Mouse (Mus musculus): Measurements from ENCODE around the gene Lman1l.

The Lman1l gene

DNA sequence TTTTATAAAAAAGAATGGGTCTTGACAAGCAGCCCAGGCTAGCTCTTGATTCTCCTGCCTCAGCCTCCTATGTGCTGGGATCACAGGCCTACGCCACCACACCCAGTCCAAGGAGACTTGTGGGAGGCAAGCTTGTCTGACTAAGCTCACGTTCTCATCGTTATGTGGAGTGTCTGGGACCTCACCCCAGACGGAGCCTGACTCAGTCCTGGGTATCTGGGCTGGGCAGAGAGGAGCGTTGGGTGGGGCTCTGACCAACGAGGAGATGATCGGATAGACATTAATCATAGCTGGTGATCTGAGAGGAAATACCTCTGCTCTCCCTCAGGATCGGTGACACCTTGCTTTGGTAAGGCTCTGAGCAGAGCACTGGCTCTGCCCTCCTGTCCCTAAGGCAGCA lies 1.7 kb downstream of the Lman1l start:
- no peak for DNase-seq (ENCODE audit: low spot score in 2 of 2)

DNA sequence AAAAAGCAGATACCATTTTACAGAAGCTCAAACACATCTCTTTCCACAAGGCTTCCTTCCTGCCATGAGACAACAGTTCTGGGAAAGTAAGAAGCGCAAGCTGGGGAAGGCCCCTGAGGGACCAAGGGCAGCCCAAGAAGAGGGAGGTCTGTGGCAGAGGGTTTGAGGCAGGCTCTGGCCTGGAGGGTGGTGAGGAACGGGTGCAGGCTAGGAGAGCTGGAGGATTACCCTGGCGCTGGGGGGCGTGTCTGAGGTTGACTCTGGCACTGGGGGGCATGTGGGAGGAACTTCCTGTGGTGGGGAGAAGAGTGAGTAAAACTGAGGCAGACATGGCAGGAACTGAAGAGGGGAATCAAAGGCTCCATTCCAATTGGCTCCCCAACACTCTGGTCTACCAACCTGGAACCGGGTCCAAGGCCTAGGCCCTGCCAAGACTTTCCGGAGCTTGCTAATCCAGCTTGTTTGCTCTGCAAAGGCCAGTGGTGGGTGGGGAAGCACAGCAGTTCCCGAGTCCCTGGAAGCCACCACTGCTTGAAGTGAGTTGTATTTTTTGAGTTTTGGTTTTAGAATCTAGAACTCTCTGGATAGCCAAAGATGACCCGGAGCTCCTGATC lies 2.9 kb downstream of the Lman1l start:
- DNase-seq (ENCODE audit: low spot score in 2 of 2) = no peak

DNA sequence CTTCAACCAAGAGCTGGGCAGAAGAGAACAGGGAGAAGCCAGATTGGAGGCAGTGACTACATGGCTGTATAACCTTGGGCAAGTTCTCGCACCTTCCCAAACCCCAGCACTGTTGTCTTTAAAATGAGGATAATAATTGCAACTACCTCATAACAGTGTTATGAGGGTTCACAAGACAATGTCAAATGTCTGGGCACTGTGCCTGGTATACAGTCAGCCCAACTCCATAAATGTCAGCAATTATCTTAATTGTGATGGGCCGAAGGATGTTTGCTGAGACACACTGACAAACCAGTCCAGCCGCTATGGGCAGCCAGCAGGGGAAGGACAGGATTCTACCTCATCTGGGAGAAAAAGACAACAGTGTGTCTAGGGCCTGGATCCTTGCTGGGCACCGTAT lies 5.8 kb downstream of the Lman1l start:
- DNase-seq (ENCODE audit: low spot score in 2 of 2) = no peak

DNA sequence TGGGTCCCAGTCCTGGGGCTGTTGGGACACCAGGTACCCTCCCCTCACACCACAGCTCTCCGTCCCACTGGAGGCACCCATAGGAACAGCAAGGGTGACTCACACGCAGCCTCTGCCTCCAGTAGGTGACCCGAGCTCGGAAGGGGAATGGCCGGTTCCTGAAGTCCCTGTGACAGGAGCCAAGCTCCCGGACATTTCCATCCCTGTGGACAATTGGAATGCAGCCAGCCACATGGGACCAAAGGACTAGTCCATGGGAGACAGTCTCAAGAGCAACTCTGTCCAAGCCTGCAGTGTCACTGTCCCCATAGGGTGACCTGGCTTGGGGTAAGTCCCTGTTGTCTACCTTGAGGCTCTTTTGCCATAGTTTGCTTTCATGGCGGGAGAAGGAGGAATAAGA lies 6.6 kb downstream of the Lman1l start:
- DNase-seq (ENCODE audit: low spot score in 2 of 2) = no peak

DNA sequence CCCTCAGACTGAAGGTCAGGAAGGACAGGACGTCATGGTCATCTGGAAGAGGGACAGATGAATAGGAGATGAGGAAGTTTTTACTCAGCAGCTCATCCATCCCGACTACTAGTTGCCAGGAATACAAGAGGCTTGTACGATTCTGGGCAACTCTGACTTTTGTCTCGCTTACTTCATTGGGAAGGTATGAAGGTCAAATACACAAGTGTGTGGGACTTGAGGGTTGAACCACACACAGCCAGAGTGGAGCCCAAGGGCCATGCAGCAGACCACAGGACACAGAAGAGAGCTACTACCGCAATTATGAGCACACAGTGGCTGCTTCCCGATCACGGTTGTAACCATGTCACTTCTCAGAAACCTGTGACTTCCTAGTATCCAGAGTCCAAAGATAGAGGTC lies 8.0 kb downstream of the Lman1l start:
- DNase-seq (ENCODE audit: low spot score in 2 of 2) = no peak

DNA sequence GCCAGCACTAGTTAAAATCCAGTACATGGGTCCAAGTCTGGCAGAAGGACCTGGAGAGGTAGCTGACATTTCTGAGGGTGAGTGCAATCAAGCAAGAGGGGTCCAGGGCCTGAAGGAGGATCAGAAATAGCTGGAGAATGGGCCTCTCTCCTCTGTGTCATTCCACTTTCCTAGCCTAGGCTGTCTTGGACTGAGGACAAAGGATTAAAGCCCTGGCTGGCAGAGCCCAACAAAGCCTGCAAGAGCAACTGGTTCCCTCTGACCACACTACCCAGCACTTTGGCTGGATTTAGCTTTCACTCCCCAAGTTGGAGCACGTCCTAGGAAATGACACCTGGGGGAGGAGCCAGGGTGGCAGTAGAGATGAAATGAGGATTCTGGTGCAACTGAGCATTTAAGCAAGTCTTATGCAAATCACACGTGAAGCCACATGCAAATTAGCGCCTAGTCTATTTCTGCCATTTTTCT lies 10.2 kb downstream of the Lman1l start:
- no peak for DNase-seq (ENCODE audit: low spot score in 2 of 2)

DNA sequence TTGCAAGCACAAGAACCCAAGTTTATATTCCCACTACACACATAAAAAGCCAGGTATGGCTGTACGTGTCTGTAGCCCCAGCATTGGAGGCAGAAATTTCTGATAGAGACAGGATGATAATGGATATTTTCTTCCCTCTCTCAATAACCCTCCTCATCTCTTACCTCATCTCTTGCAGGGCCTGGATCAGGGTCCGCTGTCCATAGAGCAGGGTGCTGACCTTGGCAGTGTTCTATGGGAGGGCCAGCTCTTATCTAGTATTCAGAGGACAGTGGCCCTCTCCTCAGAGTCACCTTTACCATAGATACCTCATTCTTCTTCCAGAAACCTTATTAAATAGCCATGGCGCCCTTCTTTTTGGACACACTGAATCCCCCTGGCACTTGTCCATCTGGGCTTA lies 10.8 kb downstream of the Lman1l start:
- no peak for DNase-seq (ENCODE audit: low spot score in 2 of 2)

DNA sequence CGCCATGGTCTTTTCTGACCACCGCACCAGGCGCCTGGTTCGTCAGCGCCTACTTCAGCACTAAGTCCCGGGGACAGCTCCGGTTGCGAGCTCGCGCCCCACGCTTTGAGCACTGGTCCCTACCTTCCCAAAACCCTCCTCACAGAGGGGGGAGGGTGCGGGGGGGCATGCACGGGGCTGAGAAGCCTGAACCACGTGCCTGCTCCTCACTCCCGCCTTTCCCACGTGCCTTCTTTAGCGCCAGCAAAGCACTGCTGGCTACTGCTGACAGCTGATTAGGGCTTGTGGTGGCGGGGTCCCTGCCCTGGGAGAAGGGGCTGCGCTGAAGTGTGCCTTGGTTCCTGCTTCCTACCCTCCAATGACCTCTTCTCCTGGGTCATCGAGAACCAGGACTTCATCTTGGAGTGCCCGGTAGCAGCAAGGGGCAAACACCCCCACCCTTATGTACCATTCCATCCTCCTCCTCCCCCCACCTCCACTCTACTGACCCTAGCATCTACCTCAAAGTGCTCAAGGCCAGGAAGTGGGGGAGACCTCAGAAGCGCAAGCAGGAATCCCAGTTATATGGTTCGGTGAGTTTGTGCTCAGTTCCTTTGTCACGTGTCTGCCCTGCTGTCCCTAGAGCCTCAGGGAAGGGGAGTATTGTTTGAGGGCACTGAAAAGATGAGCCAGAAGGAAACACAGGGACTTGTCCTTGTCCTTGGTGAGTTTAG lies 14.3 kb downstream of the Lman1l start, which contains the start of gene Cplx3:
Gene Cplx3, minus strand, starts transcription at position 143 of the 713 bp plus-strand sequence.
- DNase-seq (ENCODE audit: low spot score in 2 of 2) = no peak

DNA sequence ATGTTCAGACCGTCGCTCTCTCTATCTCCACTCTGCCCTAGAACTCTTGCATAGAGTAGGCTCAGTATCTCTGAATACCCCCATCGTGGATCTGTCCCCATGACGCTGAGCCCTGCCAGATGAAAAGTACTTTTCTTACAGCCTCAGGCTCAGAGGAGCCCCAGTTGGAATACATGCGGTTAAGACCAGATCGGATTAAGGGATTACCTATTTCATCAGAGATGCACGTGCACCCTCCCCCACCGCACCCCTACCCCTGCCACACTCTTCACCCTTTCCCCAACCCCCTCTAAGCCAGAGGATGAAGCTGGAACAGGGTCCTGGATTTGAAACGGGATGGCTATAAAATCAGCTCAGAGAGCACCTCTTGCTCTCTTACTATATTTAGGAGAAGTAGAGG lies 15.1 kb downstream of the Lman1l start:
- DNase-seq (ENCODE audit: low spot score in 2 of 2) = no peak

DNA sequence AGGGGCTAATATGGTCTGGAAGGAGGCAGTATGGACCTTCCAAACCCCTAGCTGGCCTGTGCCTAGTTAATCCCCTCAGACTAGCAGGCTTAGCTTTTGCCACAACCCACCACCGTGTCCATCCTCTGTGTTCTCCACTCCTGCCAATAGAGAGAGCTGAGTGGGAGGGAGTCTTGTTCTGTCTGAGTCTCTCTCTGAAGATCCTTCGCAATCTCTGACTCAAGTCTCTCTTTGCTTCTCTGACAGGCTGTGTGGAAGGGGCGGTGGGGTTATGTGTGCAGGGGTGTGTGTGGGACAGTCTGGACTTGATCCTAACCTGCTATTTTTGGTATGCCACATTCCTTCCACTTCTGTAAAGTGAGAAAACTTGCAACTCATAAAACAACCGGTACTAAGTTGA lies 15.7 kb downstream of the Lman1l start:
- DNase-seq (ENCODE audit: low spot score in 2 of 2) = no peak

DNA sequence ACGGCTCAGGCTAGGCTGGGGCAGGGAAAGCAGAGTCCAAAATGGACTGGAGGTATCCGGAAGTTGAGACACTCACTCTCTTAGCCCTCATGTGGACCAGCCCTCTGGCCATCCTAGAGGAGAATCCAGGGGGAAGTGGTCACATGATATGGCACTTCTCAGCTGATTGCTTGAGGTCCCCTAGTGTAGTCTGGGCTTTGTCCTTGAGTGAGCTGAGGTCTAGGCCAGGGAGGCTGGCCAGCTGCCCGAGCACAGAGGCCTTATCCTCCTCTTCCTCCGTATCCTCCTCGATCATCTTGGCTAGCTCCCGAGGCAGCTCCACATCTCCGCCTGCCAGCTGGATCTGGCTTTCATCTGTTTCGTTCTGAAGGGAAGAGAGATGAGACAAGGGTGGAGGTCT lies 18.5 kb downstream of the Lman1l start:
- no peak for DNase-seq (ENCODE audit: low spot score in 2 of 2)

DNA sequence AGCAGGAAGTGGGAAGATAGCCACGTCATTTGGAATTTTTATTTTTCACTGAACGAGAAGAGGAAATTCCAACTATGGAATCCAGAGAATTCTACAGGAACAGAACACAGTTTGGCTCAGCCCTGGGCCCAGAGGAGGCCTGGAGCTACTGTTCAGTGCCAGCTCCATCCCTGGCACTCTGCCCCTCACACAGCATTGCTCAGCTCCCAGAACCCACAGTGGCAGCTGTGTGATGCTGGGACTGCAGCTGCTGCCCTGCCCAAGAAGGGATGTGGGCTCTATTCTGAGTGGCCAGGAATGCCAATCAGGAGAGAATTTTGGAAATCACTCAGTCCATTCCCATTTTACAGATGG lies 19.2 kb downstream of the Lman1l start:
- DNase-seq (ENCODE audit: low spot score in 2 of 2) = no peak

DNA sequence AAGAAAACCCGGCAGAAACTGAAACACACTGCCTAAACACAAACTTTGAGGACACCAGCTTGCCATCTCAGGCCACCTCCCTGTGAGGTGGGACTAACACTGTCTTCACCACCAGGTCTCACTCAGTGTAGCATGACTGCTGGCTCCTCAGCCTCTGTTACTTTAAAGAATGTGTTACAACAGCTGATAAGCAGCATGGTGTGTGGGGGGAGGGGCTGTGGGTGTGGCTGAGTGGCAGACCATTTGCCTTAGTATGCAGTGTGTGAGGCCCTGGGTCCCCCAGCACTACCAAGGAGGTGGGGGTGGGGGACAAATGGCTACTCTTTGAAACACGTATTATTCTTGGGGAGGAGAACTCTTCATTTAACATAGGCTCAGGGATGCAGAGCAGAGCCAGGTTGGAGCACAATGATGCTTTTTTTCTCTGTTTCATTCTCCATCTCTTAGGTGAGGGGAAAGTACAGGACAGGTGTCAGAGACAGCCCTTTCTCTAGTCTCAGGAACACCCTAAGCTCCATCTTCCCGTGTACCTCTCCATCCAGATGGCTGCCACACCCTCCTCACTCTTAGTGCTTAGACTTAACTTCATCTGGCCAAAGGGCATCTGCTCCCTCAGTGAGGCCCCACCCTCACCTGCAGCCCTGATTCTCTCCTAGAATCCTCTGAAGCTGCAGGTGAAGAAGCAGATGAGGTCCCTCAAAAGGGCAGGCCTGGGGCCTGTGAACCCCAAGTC lies 19.8 kb downstream of the Lman1l start:
- DNase-seq (ENCODE audit: low spot score in 2 of 2) = no peak

DNA sequence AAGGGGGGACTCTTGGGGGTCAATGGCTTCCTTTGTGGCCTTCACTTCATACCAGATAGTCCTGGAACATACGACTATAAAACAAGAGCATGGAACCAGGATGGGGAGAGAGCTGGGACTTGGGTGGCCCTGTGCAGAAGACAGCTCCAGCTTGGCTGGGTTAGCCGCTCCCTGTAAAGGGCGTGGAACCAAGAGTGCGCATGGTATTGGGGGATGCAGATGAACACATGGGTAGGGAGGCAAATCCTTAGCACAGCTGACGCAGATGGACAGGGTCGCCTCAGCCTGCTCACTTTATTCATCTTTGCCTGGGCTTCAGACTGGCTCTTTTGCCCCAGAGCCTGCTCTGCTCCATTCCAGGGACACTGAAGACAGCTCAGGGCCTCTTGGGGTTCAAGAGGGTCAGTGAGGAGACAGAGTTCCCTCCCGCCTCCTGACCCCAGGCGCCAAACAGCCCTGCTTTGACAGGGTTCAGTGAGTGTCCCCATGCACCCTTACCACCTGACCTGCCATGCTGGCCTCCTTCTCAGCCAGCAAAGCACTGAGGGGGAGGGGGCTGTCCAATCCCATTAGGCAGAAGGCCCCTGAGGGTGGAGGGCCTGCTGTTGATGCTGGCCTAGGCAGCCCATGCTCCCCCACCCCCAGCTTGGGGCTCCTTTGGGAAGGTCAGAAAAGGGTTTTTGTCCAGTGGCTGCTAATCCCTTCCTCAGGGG lies 21.6 kb downstream of the Lman1l start:
- no peak for DNase-seq (ENCODE audit: low spot score in 2 of 2)

DNA sequence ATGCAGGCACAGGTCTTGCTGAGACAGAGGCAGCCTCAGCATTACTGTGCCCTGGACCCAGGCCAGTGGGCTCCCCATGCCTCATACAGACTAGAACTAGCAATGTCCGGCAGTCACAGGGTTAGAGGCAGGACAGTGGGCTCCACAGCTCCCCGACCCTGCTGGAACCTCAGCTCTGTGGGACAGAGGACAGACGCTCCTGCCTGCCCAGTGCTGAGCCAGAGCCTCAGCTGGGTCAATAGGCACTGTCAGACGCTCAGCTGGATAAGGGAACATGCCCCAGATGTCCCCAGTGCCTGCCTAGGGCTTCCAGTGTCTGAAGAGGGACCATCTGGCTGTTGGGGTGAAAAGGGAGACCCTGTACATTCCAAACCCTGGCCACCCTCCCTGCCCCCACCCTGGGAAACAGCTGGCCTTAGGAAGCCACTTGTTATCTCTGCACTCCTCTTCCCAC lies 22.6 kb downstream of the Lman1l start:
- no peak for DNase-seq (ENCODE audit: low spot score in 2 of 2)

DNA sequence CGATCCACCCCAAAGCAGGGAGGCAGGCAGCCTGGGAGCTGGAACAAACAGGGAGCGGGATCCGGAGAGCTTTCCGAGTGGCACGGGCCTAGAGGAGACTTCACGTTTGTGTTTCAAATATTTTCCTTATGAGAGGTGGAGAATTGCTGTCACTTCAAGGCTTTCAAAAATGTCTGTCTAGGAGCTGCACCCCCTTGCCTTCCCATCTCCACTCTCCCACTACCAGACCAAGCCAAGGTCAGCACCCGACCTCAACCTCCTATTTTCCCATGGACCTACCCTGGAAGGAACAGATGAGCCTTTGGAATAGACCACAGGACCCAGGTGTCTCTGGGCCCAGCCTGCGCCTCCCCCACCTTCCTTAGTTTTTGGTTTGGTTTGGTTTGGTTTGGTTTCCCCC lies 23.3 kb downstream of the Lman1l start:
- DNase-seq (ENCODE audit: low spot score in 2 of 2) = no peak

DNA sequence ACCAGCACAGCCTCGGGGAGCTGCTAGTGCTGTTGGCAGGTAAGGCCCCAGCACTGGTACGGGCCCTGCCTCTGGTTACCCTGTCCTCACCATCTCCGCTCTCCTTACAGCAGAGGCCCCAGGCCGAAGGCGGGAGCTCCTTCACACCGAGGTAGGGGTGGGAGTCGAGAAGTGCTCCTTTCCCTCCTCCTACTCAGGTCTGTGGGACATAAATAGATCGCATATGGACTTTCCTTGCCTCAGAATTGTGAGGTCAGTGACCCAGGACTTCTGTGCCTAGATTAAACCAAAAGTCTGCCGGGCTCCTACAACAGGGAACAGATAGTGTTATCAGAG lies 26.4 kb downstream of the Lman1l start:
- no peak for DNase-seq (ENCODE audit: low spot score in 2 of 2)

DNA sequence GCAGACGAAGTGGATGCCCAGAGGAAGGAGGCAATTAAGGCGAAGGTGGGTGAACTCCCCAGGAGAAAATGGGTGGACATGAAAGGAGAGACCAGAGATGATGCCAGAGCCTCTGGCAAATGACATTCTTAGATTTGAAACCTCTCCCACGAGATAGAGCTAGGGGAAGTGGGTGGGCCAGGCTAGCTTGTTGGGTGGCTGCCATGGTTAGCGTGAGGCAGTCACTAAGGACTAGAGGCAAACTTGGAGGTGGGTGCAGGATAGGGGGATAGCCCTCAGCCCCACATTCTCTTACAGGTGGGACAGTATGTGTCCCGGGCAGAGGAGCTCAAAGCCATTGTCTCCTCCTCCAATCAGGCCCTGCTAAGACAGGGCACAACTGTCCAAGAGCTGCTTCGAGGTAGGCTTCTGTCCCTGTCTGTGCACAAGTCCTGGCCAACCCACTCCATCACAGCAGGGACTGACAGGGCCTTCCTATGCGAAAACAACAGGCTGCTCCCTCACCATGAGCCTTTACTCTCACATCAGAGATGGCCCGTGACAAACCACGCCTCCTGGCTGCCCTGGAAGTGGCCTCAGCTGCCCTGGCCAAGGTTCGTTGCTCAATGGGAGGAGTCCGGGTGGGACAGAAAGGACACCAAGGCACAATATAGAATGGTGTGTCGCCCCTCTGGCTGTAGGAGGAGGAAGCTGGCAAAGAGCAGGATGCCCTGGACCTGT lies 27.0 kb downstream of the Lman1l start:
- no peak for DNase-seq (ENCODE audit: low spot score in 2 of 2)

DNA sequence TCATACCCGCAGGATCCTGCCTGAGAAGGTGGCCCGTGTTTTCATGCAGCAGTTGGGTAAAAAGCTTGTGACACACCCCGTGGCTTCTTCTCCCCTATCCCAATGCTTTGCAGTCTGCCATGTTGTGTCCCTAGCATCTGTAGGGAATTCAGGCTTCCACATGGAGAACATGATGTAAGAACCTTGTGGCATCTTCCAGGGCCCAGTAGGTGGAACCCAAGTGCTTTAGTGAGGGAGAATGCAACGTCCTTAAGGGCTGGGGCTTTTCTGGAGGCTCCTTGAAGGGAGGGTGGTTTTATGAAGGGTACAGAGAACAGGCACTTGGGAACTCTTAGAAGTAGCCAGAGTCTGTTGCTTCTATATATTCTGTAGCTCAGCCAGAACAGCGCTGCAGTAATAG lies 29.8 kb downstream of the Lman1l start:
- DNase-seq (ENCODE audit: low spot score in 2 of 2) = no peak

DNA sequence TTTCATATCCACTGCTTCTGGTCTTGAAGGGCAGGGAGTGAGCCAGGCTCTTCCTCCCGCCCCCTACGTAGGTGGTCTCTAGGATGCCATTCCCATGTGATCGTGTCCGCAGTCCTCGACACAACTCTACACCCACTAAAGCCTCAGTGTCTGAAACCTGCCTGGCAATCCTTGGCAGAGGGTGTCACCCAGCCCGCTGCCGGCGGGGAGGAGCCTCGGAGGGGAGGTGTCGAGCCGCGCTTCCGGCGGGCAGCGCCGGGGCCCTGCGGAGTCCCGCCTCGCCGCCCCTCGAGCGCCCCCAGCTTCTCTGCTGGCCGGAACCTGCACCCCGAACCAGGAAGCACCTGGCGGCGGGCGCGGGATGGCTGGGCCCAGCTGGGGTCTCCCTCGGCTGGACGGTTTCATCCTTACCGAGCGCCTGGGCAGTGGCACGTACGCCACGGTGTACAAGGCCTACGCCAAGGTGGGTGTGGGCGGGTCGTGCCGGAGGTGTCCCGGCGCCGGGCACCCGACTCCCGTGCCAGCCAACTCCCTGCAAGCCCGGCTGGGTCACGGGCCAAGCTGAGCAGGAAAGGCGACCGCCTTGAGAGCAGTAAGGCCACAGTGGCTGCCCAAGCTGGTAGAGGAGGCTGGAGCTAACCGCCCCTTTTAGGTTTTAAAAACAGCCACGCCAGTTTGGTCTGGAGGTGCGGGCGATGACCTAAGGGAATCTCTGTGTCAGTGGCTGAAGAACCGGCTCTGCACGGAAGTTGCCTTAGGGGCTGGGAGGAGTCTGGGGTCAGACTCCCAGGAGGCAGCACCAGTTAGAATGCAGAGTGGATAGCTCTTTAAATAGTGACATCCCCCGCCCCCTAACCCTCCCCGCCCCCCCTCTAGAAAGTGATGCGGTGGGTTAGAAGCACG lies 31.1 kb downstream of the Lman1l start, which contains the start of gene Ulk3:
Gene Ulk3, plus strand, starts transcription at position 229 of the 903 bp plus-strand sequence.
- peak; percentile 87 to 89 for DNase-seq (ENCODE audit: low spot score in 2 of 2)

DNA sequence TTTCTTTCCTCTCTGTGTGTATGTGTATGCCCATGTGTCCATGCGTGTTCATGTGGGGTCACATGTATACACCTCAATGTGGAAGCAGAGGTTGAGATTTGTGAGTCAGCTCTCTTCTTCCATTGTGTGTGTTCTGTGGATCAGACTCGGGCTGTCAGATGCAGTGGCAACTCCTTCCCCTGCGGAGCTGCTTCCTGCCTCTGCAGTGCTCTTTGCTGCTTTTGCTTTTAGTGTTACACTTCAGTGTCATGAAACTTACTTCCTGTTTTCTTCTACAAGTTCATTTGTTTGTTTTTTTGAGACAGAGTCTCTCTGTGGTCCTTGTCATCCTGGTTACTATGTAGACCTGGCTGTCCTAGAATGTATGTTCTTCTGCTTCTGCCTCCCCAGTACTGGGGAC lies 35.6 kb downstream of the Lman1l start:
- DNase-seq (ENCODE audit: low spot score in 2 of 2) = no peak

All from spleen, postnatal 36 days (tissue).